Comparison of ENCODE assay signal across 9 mouse cellular contexts in genomic region chr5:31254452-31254851, GRCm38 (mm10). TPM values are rescaled to one million over a fixed set of nuclear protein-coding genes. Genes with fewer than 3 reads are reported as not detected.
DNase-seq lines count a peak whose midpoint lies in the region; ATAC-seq lines count a peak whose summit lies in the region.
"Had no signal": no experiment of that assay in that cellular context is flagged by ENCODE, and none has a peak within 500 bp of the region (broad histone marks: within the 10 kb centered on the region; RNA-seq: fewer than 3 reads in every experiment).

No protein-coding gene starts in this region.

- H3K27ac ChIP-seq in lung, embryonic 16.5 days (ENCODE audit: low read length): peak overlapping the region; percentile 58

- H3K9ac ChIP-seq in lung, embryonic 16.5 days (ENCODE audit: low read length): 0 out of 2 replicates have a peak overlapping the region, but pooled peaks have one; percentile 10

- H3K9me3 ChIP-seq in lung, embryonic 16.5 days (ENCODE audit: control insufficient read depth, low read length): no peaks in the 10 kb centered on the region

- peak; percentile 48 for DNase-seq in ES-CJ7 (ENCODE audit: low read depth, low spot score)
- peak; percentile 72 for DNase-seq in adrenal gland, postnatal 14 days
- peak; percentile 45 to 53 for DNase-seq in heart, postnatal 10 days
- no peak for DNase-seq in spleen, postnatal 36 days (ENCODE audit: low spot score in 2 of 2)
- no peak for DNase-seq in left cerebral cortex, postnatal 14 days (ENCODE audit: low spot score in 2 of 2)
- no peak for DNase-seq in cerebellum, adult 11-12 months

- 62% methylated on average over 7 of the region's 7 CpGs for WGBS in lung, embryonic 16.5 days

- H3K4me1 ChIP-seq in lung, embryonic 16.5 days (replicated peaks; ENCODE audit: control insufficient read depth, insufficient read depth, low read length): peaks cover 11% of the 10 kb centered on the region

- ATAC-seq in lung, embryonic 16.5 days (ENCODE audit: low read depth): peak; percentile 24
- ATAC-seq: midbrain, embryonic 16.5 days had no signal

- intact Hi-C loops in heart, postnatal 10 days (cut with DNase I): no loop called here
- intact Hi-C loops in left cerebral cortex, postnatal 14 days (cut with DNase I): no loop called here

- no peaks in the 10 kb centered on the region for H3K27me3 ChIP-seq in lung, embryonic 16.5 days (ENCODE audit: control insufficient read depth, insufficient read depth, low read depth, low read length)

- no peak overlapping the region for H3K4me2 ChIP-seq in lung, embryonic 16.5 days (ENCODE audit: low read depth, low read length)

- peaks cover 29% of the 10 kb centered on the region for H3K36me3 ChIP-seq in lung, embryonic 16.5 days (ENCODE audit: control insufficient read depth, insufficient read depth, low read length)

- no peak overlapping the region for H3K4me3 ChIP-seq in lung, embryonic 16.5 days (ENCODE audit: low read length)

RNA-seq across cellular contexts. Expression of gene Krtcap3, which starts 3.0 kb away (rescaled TPM):
- total RNA-seq in adrenal gland, postnatal 14 days (2021): 2.7 and 4.8 TPM in 2 replicates
- total RNA-seq in heart, postnatal 10 days (2021): 1 to 10 TPM; 2.1 to 2.5 TPM
- 38.9 and 40.8 TPM in 2 replicates for polyA plus RNA-seq in lung, embryonic 16.5 days (2015; fragmentation: Nextera tagmentation; extraction: Ambion mirVana)
- 1 to 10 TPM; 1.6 to 2.0 TPM for total RNA-seq in left cerebral cortex, postnatal 14 days (2021)

RNA-seq across cellular contexts. Expression of gene Gm9970, which starts 13.4 kb away (rescaled TPM):
- not detected in 2 replicates for total RNA-seq in adrenal gland, postnatal 14 days (2021)
- total RNA-seq in heart, postnatal 10 days (2021): 1 to 10 TPM in 1 of 2 experiments, not detected in 1; 1.0 TPM
- polyA plus RNA-seq in lung, embryonic 16.5 days (2015; fragmentation: Nextera tagmentation; extraction: Ambion mirVana): 0.57 and 0.60 TPM in 2 replicates
- not detected for total RNA-seq in left cerebral cortex, postnatal 14 days (2021)
- polyA plus RNA-seq: brain, embryonic 14.5 days had no signal

RNA-seq across cellular contexts. Expression of gene Nrbp1, which starts 13.8 kb away (rescaled TPM):
- total RNA-seq in adrenal gland, postnatal 14 days (2021): 79.7 and 87.7 TPM in 2 replicates
- total RNA-seq in heart, postnatal 10 days (2021): 10 to 100 TPM; 83.8 to 85.2 TPM
- polyA plus RNA-seq in lung, embryonic 16.5 days (2015; fragmentation: Nextera tagmentation; extraction: Ambion mirVana): 152 and 162 TPM in 2 replicates
- total RNA-seq in left cerebral cortex, postnatal 14 days (2021): 10 to 100 TPM; 72.9 to 75.8 TPM

RNA-seq across cellular contexts. Expression of gene Ppm1g, which starts 34.0 kb away (rescaled TPM):
- total RNA-seq in adrenal gland, postnatal 14 days (2021): 117 and 121 TPM in 2 replicates
- 10 to 100 TPM; 70.1 to 86.9 TPM for total RNA-seq in heart, postnatal 10 days (2021)
- polyA plus RNA-seq in lung, embryonic 16.5 days (2015; fragmentation: Nextera tagmentation; extraction: Ambion mirVana): 122 and 126 TPM in 2 replicates
- total RNA-seq in left cerebral cortex, postnatal 14 days (2021): 10 to 100 TPM; 77.5 to 87.1 TPM

RNA-seq across cellular contexts. Expression of gene Ift172, which starts 36.5 kb away (rescaled TPM):
- 36.0 and 41.5 TPM in 2 replicates for total RNA-seq in adrenal gland, postnatal 14 days (2021)
- total RNA-seq in heart, postnatal 10 days (2021): 10 to 100 TPM; 34.1 to 40.4 TPM
- 41.6 and 44.3 TPM in 2 replicates for polyA plus RNA-seq in lung, embryonic 16.5 days (2015; fragmentation: Nextera tagmentation; extraction: Ambion mirVana)
- total RNA-seq in left cerebral cortex, postnatal 14 days (2021): 10 to 100 TPM; 82.8 to 93.9 TPM

Comparison
In these comparisons a context has a peak if more than half of its experiments do, and no peak if none do; other contexts are left out.
1. DNase-seq: peak in ES-CJ7 (single experiment), adrenal gland, postnatal 14 days (single experiment) and heart, postnatal 10 days (2 of 2); none in spleen, postnatal 36 days (0 of 2), left cerebral cortex, postnatal 14 days (0 of 2) and cerebellum, adult 11-12 months (single experiment).